Mouse (Mus musculus): ENCODE data around the gene Lrsam1.

GRCm38 (mm10) chr2:32878396-32878795 lies 83.0 kb downstream of the Lrsam1 start:
- TF ChIP-seq CTCF (IDR thresholded peaks at IDR 0.05; ENCODE audit: low read depth) (no peak), EP300 (optimal IDR thresholded peaks at IDR 0.05) (no peak)
